Mouse (Mus musculus) bone marrow macrophage, adult 2 months (primary cell): ENCODE results near the gene Macrod2.

Experiments used
- CTCF ChIP-seq: IDR thresholded peaks from 2 replicates; pipeline ENCODE4 v1.5.1; 2012; ENCODE audit warnings: low read depth, mild to moderate bottlenecking, low read length, moderate library complexity
- POLR2A ChIP-seq: IDR thresholded peaks from 2 replicates; pipeline ENCODE4 v1.6.1; 2012; ENCODE audit warnings: mild to moderate bottlenecking, low read depth, low read length, borderline replicate concordance

DNA sequence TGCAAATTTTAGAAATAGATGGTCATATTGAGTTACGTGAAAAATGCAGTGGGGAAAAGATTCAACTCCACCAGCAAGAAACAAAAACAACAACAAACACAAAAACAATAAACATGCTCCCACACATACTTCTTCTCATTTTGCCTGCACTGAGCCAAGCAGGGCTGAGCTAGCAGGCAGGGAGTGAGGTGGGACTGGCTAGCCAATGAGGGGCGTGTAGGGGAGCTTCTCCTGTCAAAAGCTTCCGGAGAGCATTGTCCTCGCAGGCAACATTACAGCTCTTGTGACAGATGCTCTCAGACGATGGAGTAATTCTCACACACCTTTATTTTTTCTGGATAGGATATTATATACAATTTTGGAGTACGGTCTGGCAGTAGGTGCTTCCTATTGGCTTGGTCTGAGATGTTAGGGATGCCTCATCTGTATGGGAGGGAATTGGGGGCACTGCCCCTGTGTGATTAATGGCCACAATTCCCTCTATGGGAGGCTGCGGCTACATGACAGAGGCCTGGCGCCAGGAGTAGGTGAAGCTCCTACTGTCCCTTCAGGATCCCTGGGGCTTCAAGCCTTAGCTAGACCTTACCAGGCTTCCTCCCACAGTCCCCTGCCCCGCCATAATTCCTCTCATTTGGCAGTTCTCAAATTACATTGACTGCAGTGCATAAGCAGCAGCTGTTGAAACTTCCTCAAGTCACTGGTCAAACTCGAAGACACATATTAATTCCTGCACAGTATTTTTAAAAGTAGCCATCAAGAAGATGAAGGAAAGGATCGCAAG, 1491.8 kb downstream of the Macrod2 start:
- no peak for TF ChIP-seq CTCF
- no peak for TF ChIP-seq POLR2A
